Mouse (Mus musculus) Patski (cell line): Measurements from ENCODE around the gene Pbld1. TPM values are rescaled to one million over a fixed set of nuclear protein-coding genes. Genes with fewer than 3 reads are reported as not detected.

ENCODE experiments used
- ATAC-seq: fragments of 100-300 bp; one replicate; pipeline ENCODE4 v1.8.0; 2021
- CTCF ChIA-PET: fragments of 350-600 bp; sonication (Branson Sonifier 250); formaldehyde crosslinking; loops from one replicate; lab custom pipeline; 2022; ENCODE audit warnings: inconsistent platforms; lab: Charles Lee
- POLR2A ChIA-PET: fragments of 350-600 bp; sonication (Branson Sonifier 250); formaldehyde crosslinking; loops from one replicate; lab custom pipeline; 2022; ENCODE audit warnings: antibody characterized with exemption, inconsistent platforms; lab: Charles Lee
- DNase-seq: peaks from one replicate; pipeline ENCODE4 v3.0.0-alpha.2; 2011; ENCODE audit warnings: low read depth, low spot score
- H3K27me3 ChIP-seq: fragments of 371-371 bp; one replicate; pipeline ENCODE4 v1.5.1; 2021
- CTCF ChIP-seq: fragments of 100-300 bp; IDR thresholded peaks from one replicate; pipeline ENCODE4 v1.5.1; 2021
- in situ Hi-C: fragments of 300-500 bp; cut with MboI; formaldehyde crosslinking; loops from 3 replicates; pipeline ENCODE4 v1.11.1; 2018; ENCODE audit warnings: low pct_unique_long_range_greater_than_20kb, mixed read lengths
- polyA plus RNA-seq: library from polyadenylated mRNA; unstranded; gene quantifications from one replicate; pipeline ENCODE4 v1.2.3, GENCODE M21; 2021

Pbld1 gene
- polyA plus RNA-seq, 1 experiment from 2014 or later: 0.59 TPM

GRCm38 (mm10) chr10:63056966-63057750 lies 2.8 kb upstream of the Pbld1 start:
- ChIA-PET POLR2A (no interaction called here), CTCF (interaction anchor here (1.1 to 1.3 kb wide), 2 partner anchors 8 to 14 kb away, joined by 3 to 6 read pairs; no protein-coding TSS in a partner anchor)
- no peak for TF ChIP-seq CTCF
- DNase-seq (no peak), ATAC-seq (no peak)
- no peaks in the 10 kb centered on the region for H3K27me3 ChIP-seq
- in situ Hi-C loops: no loop called here

GRCm38 (mm10) chr10:63060406-63060805 lies 444 bp downstream of the Pbld1 start:
- DNase-seq (no peak), ATAC-seq (no peak)
- H3K27me3 ChIP-seq: no peaks in the 10 kb centered on the region
- POLR2A ChIA-PET: no interaction called here
- CTCF ChIA-PET: interaction anchor here (0.7 to 1.3 kb wide), 4 partner anchors 9 to 74 kb away, joined by 3 read pairs; no protein-coding TSS in a partner anchor
- in situ Hi-C loops: loop anchor here (5.0 to 10.0 kb wide), 2 partner anchors 33 to 76 kb away; partner anchors contain the start of gene Rufy2
- no peak for TF ChIP-seq CTCF

GRCm38 (mm10) chr10:63061266-63061665 lies 1.3 kb downstream of the Pbld1 start:
- H3K27me3 ChIP-seq: no peaks in the 10 kb centered on the region
- ATAC-seq (no peak), DNase-seq (no peak)
- CTCF ChIA-PET: no interaction called here
- TF ChIP-seq CTCF: no peak
- in situ Hi-C loops: loop anchor here (5.0 to 10.0 kb wide), 2 partner anchors 34 to 76 kb away; partner anchors contain the start of gene Rufy2
- POLR2A ChIA-PET: no interaction called here

DNA sequence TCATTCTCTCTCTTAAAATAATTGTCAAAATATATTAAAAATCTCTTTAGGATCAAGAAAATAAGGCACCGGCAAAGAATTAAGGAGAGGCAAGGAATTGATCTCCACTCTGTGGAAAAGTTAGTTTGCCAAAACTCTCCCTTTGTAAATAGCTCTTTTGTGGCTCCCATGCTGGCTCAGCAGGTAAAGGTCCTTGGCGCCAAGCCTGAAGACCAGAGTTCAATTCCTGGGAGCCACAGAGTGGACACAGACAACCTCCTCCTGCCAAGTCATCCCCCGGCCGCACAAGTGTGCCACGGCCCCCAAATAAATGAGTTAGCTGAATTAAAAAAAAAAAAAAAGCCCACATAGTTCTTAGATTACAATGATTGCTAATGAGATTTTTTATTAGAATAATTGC lies 2.7 kb downstream of the Pbld1 start:
- ChIA-PET CTCF (interaction anchor here (0.8 to 4.8 kb wide), 3 partner anchors 13 to 37 kb away, joined by 3 to 19 read pairs (median 4); partner anchors contain the start of genes Hnrnph3 and Pbld2), POLR2A (interaction anchor here (0.6 kb wide), 1 partner anchor 145 kb away, joined by 8 read pairs; no protein-coding TSS in a partner anchor)
- ATAC-seq (no peak), DNase-seq (no peak)
- H3K27me3 ChIP-seq: no peaks in the 10 kb centered on the region
- in situ Hi-C loops: loop anchor here (5.0 to 10.0 kb wide), 2 partner anchors 35 to 78 kb away; partner anchors contain the start of gene Rufy2
- no peak for TF ChIP-seq CTCF

GRCm38 (mm10) chr10:63063365-63063764 lies 3.4 kb downstream of the Pbld1 start:
- DNase-seq: no peak
- H3K27me3 ChIP-seq: no peaks in the 10 kb centered on the region
- ChIA-PET POLR2A (interaction anchor here (1.0 kb wide), 1 partner anchor 89 kb away, joined by 4 read pairs; no protein-coding TSS in a partner anchor), CTCF (interaction anchor here (0.8 to 4.8 kb wide), 4 partner anchors 14 to 52 kb away, joined by 3 to 19 read pairs (median 4); partner anchors contain the start of genes Hnrnph3 and Pbld2)
- TF ChIP-seq CTCF: no peak
- ATAC-seq: no peak
- in situ Hi-C loops: loop anchor here (5.0 to 10.0 kb wide), 2 partner anchors 36 to 79 kb away; partner anchors contain the start of gene Rufy2

GRCm38 (mm10) chr10:63064516-63064915 lies 4.6 kb downstream of the Pbld1 start:
- no peak for TF ChIP-seq CTCF
- ChIA-PET CTCF (interaction anchor here (1.2 to 4.8 kb wide), 4 partner anchors 33 to 85 kb away, joined by 3 to 19 read pairs (median 6); partner anchors contain the start of genes Hnrnph3, Pbld2 and Rufy2), POLR2A (interaction anchor here (0.5 kb wide), 1 partner anchor 131 kb away, joined by 5 read pairs; no protein-coding TSS in a partner anchor)
- H3K27me3 ChIP-seq: no peaks in the 10 kb centered on the region
- ATAC-seq: no peak
- in situ Hi-C loops: loop anchor here (5.0 to 10.0 kb wide), 2 partner anchors 37 to 80 kb away; partner anchors contain the start of gene Rufy2
- no peak for DNase-seq

DNA sequence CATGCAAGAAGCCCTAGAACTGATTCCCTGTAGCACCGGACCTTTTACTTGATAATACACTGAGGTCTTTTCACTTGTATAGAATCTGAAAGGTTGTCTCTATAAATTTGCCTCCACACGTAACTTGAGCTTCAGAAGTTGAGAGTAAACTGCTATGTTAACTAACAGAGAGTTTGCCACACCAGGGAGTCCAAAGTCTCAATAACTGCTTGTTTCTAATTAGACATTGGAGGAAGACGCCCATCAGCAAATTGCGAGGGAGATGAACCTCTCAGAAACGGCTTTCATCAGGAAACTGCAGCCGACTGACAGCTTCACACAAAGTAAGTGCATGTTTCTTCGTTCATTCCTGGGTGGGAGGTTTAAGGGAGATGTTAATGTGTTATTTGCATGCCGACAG lies 5.6 kb downstream of the Pbld1 start:
- POLR2A ChIA-PET: interaction anchor here (0.6 kb wide), 1 partner anchor 40 kb away, joined by 3 read pairs; no protein-coding TSS in a partner anchor
- H3K27me3 ChIP-seq: no peaks in the 10 kb centered on the region
- CTCF ChIA-PET: interaction anchor here (0.8 to 4.8 kb wide), 11 partner anchors 9 to 287 kb away, joined by 3 to 19 read pairs (median 4); partner anchors contain the start of genes Hnrnph3, Pbld2 and Rufy2
- no peak for ATAC-seq
- no peak for TF ChIP-seq CTCF
- DNase-seq: no peak
- in situ Hi-C loops: loop anchor here (10.0 kb wide), 1 partner anchor 81 kb away; the partner anchor contains the start of gene Rufy2

GRCm38 (mm10) chr10:63065988-63066387 lies 6.0 kb downstream of the Pbld1 start:
- in situ Hi-C loops: loop anchor here (10.0 kb wide), 1 partner anchor 81 kb away; the partner anchor contains the start of gene Rufy2
- POLR2A ChIA-PET: no interaction called here
- peak; percentile 74 for ATAC-seq

GRCm38 (mm10) chr10:63086304-63086703 lies 26.3 kb downstream of the Pbld1 start:
- no peaks in the 10 kb centered on the region for H3K27me3 ChIP-seq
- ChIA-PET CTCF (no interaction called here), POLR2A (no interaction called here)
- ATAC-seq (no peak), DNase-seq (no peak)
- in situ Hi-C loops: no loop called here
- TF ChIP-seq CTCF: no peak

More at GRCm38 (mm10) chr10:63065988-63066387, 6.0 kb downstream of the Pbld1 start:
- peak; percentile 95 for TF ChIP-seq CTCF
- peak; percentile 19 for DNase-seq
- CTCF ChIA-PET: interaction anchor here (0.5 to 4.8 kb wide), 15 partner anchors 9 to 287 kb away, joined by 3 to 19 read pairs (median 3); partner anchors contain the start of genes Hnrnph3, Pbld2 and Rufy2
- no peaks in the 10 kb centered on the region for H3K27me3 ChIP-seq
